Mouse (Mus musculus): Measurements from ENCODE around the gene Rpl10. TPM values are rescaled to one million over a fixed set of nuclear protein-coding genes. Genes with fewer than 3 reads are reported as not detected.

Rpl10 gene
- polyA plus RNA-seq, 1 experiment from 2014 or later = 476 TPM

GRCm38 (mm10) chrX:74296538-74297448 lies 26.2 kb downstream of the Rpl10 start, which contains the start of gene Atp6ap1:
TSS of gene Atp6ap1 (plus strand) at chrX:74297097.
- Histone ChIP-seq H3K4me3 (ENCODE audit: low read depth, low read length) (peak within 1 kb of the TSS; percentile 53), H3K27me3 (ENCODE audit: control insufficient read depth, insufficient read depth, low read length) (no peaks in the 10 kb centered on the region), H3K9me3 (ENCODE audit: control insufficient read depth, low read length) (no peaks in the 10 kb centered on the region), H3K27ac (ENCODE audit: low read depth, low read length) (peak within 1 kb of the TSS; percentile 63), H3K4me2 (ENCODE audit: low read depth, low read length) (peak within 1 kb of the TSS; percentile 65), H3K9ac (replicated peaks; ENCODE audit: low read depth, low read length) (peak within 1 kb of the TSS; percentile 72), H3K4me1 (ENCODE audit: control insufficient read depth, insufficient read depth, low read length) (no peaks in the 10 kb centered on the region), H3K36me3 (ENCODE audit: control insufficient read depth, insufficient read depth, low read length) (peaks cover 7% of the 10 kb centered on the region)
- WGBS = 15% methylated on average over 37 of the region's 37 CpGs
- peak; percentile 99 for ATAC-seq (ENCODE audit: low read depth)

- 80% methylated on average over 1 of the region's 1 CpGs for WGBS
- Histone ChIP-seq H3K4me2 (ENCODE audit: low read depth, low read length) (no peak overlapping the region), H3K27me3 (ENCODE audit: control insufficient read depth, insufficient read depth, low read length) (no peaks in the 10 kb centered on the region), H3K27ac (ENCODE audit: low read depth, low read length) (no peak overlapping the region), H3K4me1 (ENCODE audit: control insufficient read depth, insufficient read depth, low read length) (no peaks in the 10 kb centered on the region), H3K9ac (replicated peaks; ENCODE audit: low read depth, low read length) (no peak overlapping the region), H3K9me3 (ENCODE audit: control insufficient read depth, low read length) (no peaks in the 10 kb centered on the region), H3K36me3 (ENCODE audit: control insufficient read depth, insufficient read depth, low read length) (peaks cover 12% of the 10 kb centered on the region), H3K4me3 (ENCODE audit: low read depth, low read length) (no peak overlapping the region)
- no peak for ATAC-seq (ENCODE audit: low read depth)
Observed at GRCm38 (mm10) chrX:74298348-74298747, 27.7 kb downstream of the Rpl10 start.

GRCm38 (mm10) chrX:74299721-74300120 lies 29.1 kb downstream of the Rpl10 start:
- Histone ChIP-seq H3K27ac (ENCODE audit: low read depth, low read length) (no peak overlapping the region), H3K4me3 (ENCODE audit: low read depth, low read length) (no peak overlapping the region), H3K27me3 (ENCODE audit: control insufficient read depth, insufficient read depth, low read length) (no peaks in the 10 kb centered on the region), H3K4me1 (ENCODE audit: control insufficient read depth, insufficient read depth, low read length) (no peaks in the 10 kb centered on the region), H3K9ac (replicated peaks; ENCODE audit: low read depth, low read length) (no peak overlapping the region), H3K9me3 (ENCODE audit: control insufficient read depth, low read length) (no peaks in the 10 kb centered on the region), H3K36me3 (ENCODE audit: control insufficient read depth, insufficient read depth, low read length) (peaks cover 16% of the 10 kb centered on the region), H3K4me2 (ENCODE audit: low read depth, low read length) (no peak overlapping the region)
- no peak for ATAC-seq (ENCODE audit: low read depth)
- 83% methylated on average over 3 of the region's 3 CpGs for WGBS

- Histone ChIP-seq H3K4me2 (ENCODE audit: low read depth, low read length) (peak within 1 kb of the TSS; percentile 63), H3K9ac (replicated peaks; ENCODE audit: low read depth, low read length) (peak within 1 kb of the TSS; percentile 58), H3K4me1 (ENCODE audit: control insufficient read depth, insufficient read depth, low read length) (no peaks in the 10 kb centered on the region; the same call in 1 of the 2 replicates), H3K36me3 (ENCODE audit: control insufficient read depth, insufficient read depth, low read length) (peaks cover 22% of the 10 kb centered on the region), H3K4me3 (ENCODE audit: low read depth, low read length) (peak within 1 kb of the TSS; percentile 35), H3K27ac (ENCODE audit: low read depth, low read length) (peak within 1 kb of the TSS; percentile 96), H3K9me3 (ENCODE audit: control insufficient read depth, low read length) (no peaks in the 10 kb centered on the region), H3K27me3 (ENCODE audit: control insufficient read depth, insufficient read depth, low read length) (no peaks in the 10 kb centered on the region)
- WGBS = 17% methylated on average over 40 of the region's 41 CpGs
- peak; percentile 83 for ATAC-seq (ENCODE audit: low read depth)
Observed at GRCm38 (mm10) chrX:74304867-74305700, 34.5 kb downstream of the Rpl10 start, which contains the start of gene Gdi1. TSS of gene Gdi1 (plus strand) at chrX:74304998.

GRCm38 (mm10) chrX:74312540-74313464 lies 42.2 kb downstream of the Rpl10 start, which contains the start of gene Fam50a:
TSS of gene Fam50a (plus strand) at chrX:74313033.
- WGBS = 14% methylated on average over 52 of the region's 59 CpGs
- peak; percentile 97 for ATAC-seq (ENCODE audit: low read depth)
- Histone ChIP-seq H3K27ac (ENCODE audit: low read depth, low read length) (peak within 1 kb of the TSS; percentile 83), H3K36me3 (ENCODE audit: control insufficient read depth, insufficient read depth, low read length) (0 out of 2 replicates have a peak, but pooled peaks cover 10% of the 10 kb centered on the region), H3K9ac (replicated peaks; ENCODE audit: low read depth, low read length) (peak within 1 kb of the TSS; percentile 59), H3K4me3 (ENCODE audit: low read depth, low read length) (peak within 1 kb of the TSS; percentile 47), H3K4me1 (ENCODE audit: control insufficient read depth, insufficient read depth, low read length) (no peaks in the 10 kb centered on the region), H3K27me3 (ENCODE audit: control insufficient read depth, insufficient read depth, low read length) (no peaks in the 10 kb centered on the region), H3K4me2 (ENCODE audit: low read depth, low read length) (peak within 1 kb of the TSS; percentile 59), H3K9me3 (ENCODE audit: control insufficient read depth, low read length) (no peaks in the 10 kb centered on the region)

Small RNA genes lying within 50 kb of the gene (microRNA-seq; reads per million reads assigned to microRNA genes)
- not detected for gene Mir7091
- gene Mir7092 = not detected

Other genes starting within 250 kb of the Rpl10 start
- 31.3 and 39.7 TPM in 2 replicates for gene Irak1, start 246.9 kb upstream of the Rpl10 start, polyA plus RNA-seq (2014; fragmentation: Nextera tagmentation; extraction: Ambion mirVana)
- gene Opn1mw, start 143.3 kb upstream of the Rpl10 start, polyA plus RNA-seq (2014; fragmentation: Nextera tagmentation; extraction: Ambion mirVana) = not detected in 2 replicates
- gene Mecp2, start 135.4 kb upstream of the Rpl10 start, polyA plus RNA-seq (2014; fragmentation: Nextera tagmentation; extraction: Ambion mirVana) = 16.3 and 16.4 TPM in 2 replicates
- gene Tex28, start 103.0 kb upstream of the Rpl10 start, polyA plus RNA-seq (2014; fragmentation: Nextera tagmentation; extraction: Ambion mirVana) = not detected in 2 replicates
- 0.10 and 0.16 TPM in 2 replicates for gene Tktl1, start 93.6 kb upstream of the Rpl10 start, polyA plus RNA-seq (2014; fragmentation: Nextera tagmentation; extraction: Ambion mirVana)
- 63.0 and 121 TPM in 2 replicates for gene Flna, start 21.0 kb upstream of the Rpl10 start, polyA plus RNA-seq (2014; fragmentation: Nextera tagmentation; extraction: Ambion mirVana)
- 12.6 and 17.0 TPM in 2 replicates for gene Emd, start 16.1 kb upstream of the Rpl10 start, polyA plus RNA-seq (2014; fragmentation: Nextera tagmentation; extraction: Ambion mirVana)
- 62.0 and 65.8 TPM in 2 replicates for gene Taz, start 11.1 kb downstream of the Rpl10 start, polyA plus RNA-seq (2014; fragmentation: Nextera tagmentation; extraction: Ambion mirVana)
- gene Dnase1l1, start 11.5 kb downstream of the Rpl10 start, polyA plus RNA-seq (2014; fragmentation: Nextera tagmentation; extraction: Ambion mirVana) = 3.7 and 4.1 TPM in 2 replicates
- gene Atp6ap1, start 26.3 kb downstream of the Rpl10 start, polyA plus RNA-seq (2014; fragmentation: Nextera tagmentation; extraction: Ambion mirVana) = 213 and 279 TPM in 2 replicates
- 761 and 960 TPM in 2 replicates for gene Gdi1, start 34.2 kb downstream of the Rpl10 start, polyA plus RNA-seq (2014; fragmentation: Nextera tagmentation; extraction: Ambion mirVana)
- gene Fam50a, start 42.2 kb downstream of the Rpl10 start, polyA plus RNA-seq (2014; fragmentation: Nextera tagmentation; extraction: Ambion mirVana) = 50.4 and 52.5 TPM in 2 replicates
- 42.5 and 47.1 TPM in 2 replicates for gene Plxna3, start 58.3 kb downstream of the Rpl10 start, polyA plus RNA-seq (2014; fragmentation: Nextera tagmentation; extraction: Ambion mirVana)
- gene Lage3, start 82.8 kb downstream of the Rpl10 start, polyA plus RNA-seq (2014; fragmentation: Nextera tagmentation; extraction: Ambion mirVana) = 71.5 and 73.3 TPM in 2 replicates
- gene Ubl4a, start 102.4 kb downstream of the Rpl10 start, polyA plus RNA-seq (2014; fragmentation: Nextera tagmentation; extraction: Ambion mirVana) = 70.3 and 73.7 TPM in 2 replicates
- gene Slc10a3, start 102.5 kb downstream of the Rpl10 start, polyA plus RNA-seq (2014; fragmentation: Nextera tagmentation; extraction: Ambion mirVana) = 6.9 and 7.8 TPM in 2 replicates
- 36.4 and 37.1 TPM in 2 replicates for gene Fam3a, start 122.5 kb downstream of the Rpl10 start, polyA plus RNA-seq (2014; fragmentation: Nextera tagmentation; extraction: Ambion mirVana)
- 18.3 and 19.2 TPM in 2 replicates for gene Ikbkg, start 122.5 kb downstream of the Rpl10 start, polyA plus RNA-seq (2014; fragmentation: Nextera tagmentation; extraction: Ambion mirVana)
- gene G6pdx, start 158.4 kb downstream of the Rpl10 start, polyA plus RNA-seq (2014; fragmentation: Nextera tagmentation; extraction: Ambion mirVana) = 53.4 and 57.2 TPM in 2 replicates
- gene Gm6880, start 210.6 kb downstream of the Rpl10 start, polyA plus RNA-seq (2014; fragmentation: Nextera tagmentation; extraction: Ambion mirVana) = not detected in 2 replicates